Mouse (Mus musculus): ENCODE measurements around the gene Cnot8.
A peak's percentile ranks its signal among the peaks of the same experiment; 100 is the strongest.
"Not testable (repeated sequence)": the region's sequence is repeated elsewhere in the genome, so short reads cannot be mapped to it uniquely, and the experiment has no call there.

Cnot8 gene

GRCm38 (mm10) chr11:58103697-58104306 lies at the start of gene Cnot8:
Cnot8 (plus strand) TSS chr11:58104153.
- peak; percentile 98 for DNase-seq (ENCODE audit: low spot score)

- DNase-seq (ENCODE audit: low spot score) = peak; percentile 28
Observed at GRCm38 (mm10) chr11:58057455-58057854, 46.5 kb upstream of the Cnot8 start.

- not testable (repeated sequence) for DNase-seq (ENCODE audit: low spot score)
Observed at GRCm38 (mm10) chr11:58059752-58060151, 44.2 kb upstream of the Cnot8 start.

- not testable (repeated sequence) for DNase-seq (ENCODE audit: low spot score)
Observed at GRCm38 (mm10) chr11:58061218-58061617, 42.7 kb upstream of the Cnot8 start.

- no peak for DNase-seq (ENCODE audit: low spot score)
Observed at GRCm38 (mm10) chr11:58062586-58062985, 41.4 kb upstream of the Cnot8 start.

- DNase-seq (ENCODE audit: low spot score) = no peak
Observed at GRCm38 (mm10) chr11:58065025-58065424, 38.9 kb upstream of the Cnot8 start.

GRCm38 (mm10) chr11:58072978-58073377 lies 31.0 kb upstream of the Cnot8 start:
- DNase-seq (ENCODE audit: low spot score) = no peak

- DNase-seq (ENCODE audit: low spot score) = no peak
Observed at GRCm38 (mm10) chr11:58077270-58077669, 26.7 kb upstream of the Cnot8 start.

- DNase-seq (ENCODE audit: low spot score) = no peak
Observed at GRCm38 (mm10) chr11:58081716-58082115, 22.2 kb upstream of the Cnot8 start.

GRCm38 (mm10) chr11:58092541-58092940 lies 11.4 kb upstream of the Cnot8 start:
- no peak for DNase-seq (ENCODE audit: low spot score)

- DNase-seq (ENCODE audit: low spot score) = peak; percentile 25
Observed at GRCm38 (mm10) chr11:58093021-58093528, 10.9 kb upstream of the Cnot8 start, which contains the start of gene Gm12248. Gm12248 (minus strand) TSS chr11:58093134.

GRCm38 (mm10) chr11:58094766-58095165 lies 9.2 kb upstream of the Cnot8 start:
- DNase-seq (ENCODE audit: low spot score) = no peak

GRCm38 (mm10) chr11:58095561-58095960 lies 8.4 kb upstream of the Cnot8 start:
- DNase-seq (ENCODE audit: low spot score) = no peak

- no peak for DNase-seq (ENCODE audit: low spot score)
Observed at GRCm38 (mm10) chr11:58096160-58096559, 7.8 kb upstream of the Cnot8 start.

- DNase-seq (ENCODE audit: low spot score) = no peak
Observed at GRCm38 (mm10) chr11:58096821-58097620, 6.9 kb upstream of the Cnot8 start.

GRCm38 (mm10) chr11:58097621-58098365 lies 6.2 kb upstream of the Cnot8 start:
- no peak for DNase-seq (ENCODE audit: low spot score)

- DNase-seq (ENCODE audit: low spot score) = not testable (repeated sequence)
Observed at GRCm38 (mm10) chr11:58098366-58098720, 5.6 kb upstream of the Cnot8 start.

- DNase-seq (ENCODE audit: low spot score) = no peak
Observed at GRCm38 (mm10) chr11:58100006-58100405, 3.9 kb upstream of the Cnot8 start.

GRCm38 (mm10) chr11:58101194-58101720 lies 2.7 kb upstream of the Cnot8 start:
- DNase-seq (ENCODE audit: low spot score) = no peak

- DNase-seq (ENCODE audit: low spot score) = no peak
Observed at GRCm38 (mm10) chr11:58102146-58102545, 1.8 kb upstream of the Cnot8 start.

GRCm38 (mm10) chr11:58102581-58103343 lies 1.2 kb upstream of the Cnot8 start:
- DNase-seq (ENCODE audit: low spot score) = no peak

GRCm38 (mm10) chr11:58103344-58103653 lies 654 bp upstream of the Cnot8 start:
- no peak for DNase-seq (ENCODE audit: low spot score)

Measured in urinary bladder, postnatal 25 days (tissue).